Mouse (Mus musculus) hindbrain, embryonic 16.5 days (tissue): ENCODE measurements around the gene Chst4. TPM values are rescaled to one million over a fixed set of nuclear protein-coding genes. Genes with fewer than 3 reads are reported as not detected.

ENCODE experiments used
- ATAC-seq: fragments of 200-750 bp; cut with Nextera tagmentation; 2 replicates; pipeline ENCODE4 v1.8.0; 2017; ENCODE audit warnings: moderate TSS enrichment, moderate library complexity
- H3K27ac ChIP-seq: fragments of 300-500 bp; sonication (generic); 2 replicates; pipeline ENCODE4 v1.5.1; 2014; ENCODE audit warnings: low read depth, mild to moderate bottlenecking, control low read depth, low read length, moderate library complexity
- H3K27me3 ChIP-seq: fragments of 300-500 bp; sonication (generic); replicated peaks from 2 replicates; pipeline ENCODE4 v1.6.1; 2014; ENCODE audit warnings: low read length; ENCODE audit not compliant: control insufficient read depth, insufficient read depth
- H3K36me3 ChIP-seq: fragments of 300-500 bp; sonication (generic); 2 replicates; pipeline ENCODE4 v1.6.1; 2014; ENCODE audit warnings: mild to moderate bottlenecking, low read length, moderate library complexity, mixed read lengths; ENCODE audit not compliant: control insufficient read depth, insufficient read depth
- H3K4me1 ChIP-seq: fragments of 300-500 bp; sonication (generic); 2 replicates; pipeline ENCODE4 v1.6.1; 2014; ENCODE audit warnings: low read depth, low read length; ENCODE audit not compliant: control insufficient read depth, insufficient read depth
- H3K4me2 ChIP-seq: fragments of 300-500 bp; sonication (generic); 2 replicates; pipeline ENCODE4 v1.6.1; 2014; ENCODE audit warnings: mild to moderate bottlenecking, low read length, control low read depth, moderate library complexity
- H3K4me3 ChIP-seq: fragments of 300-500 bp; sonication (generic); 2 replicates; pipeline ENCODE4 v1.5.1; 2014; ENCODE audit warnings: mild to moderate bottlenecking, low read length, control low read depth, moderate library complexity
- H3K9ac ChIP-seq: fragments of 300-500 bp; sonication (generic); 2 replicates; pipeline ENCODE4 v1.6.1; 2014; ENCODE audit warnings: low read depth, mild to moderate bottlenecking, control low read depth, low read length, moderate library complexity
- H3K9me3 ChIP-seq: fragments of 300-500 bp; sonication (generic); 2 replicates; pipeline ENCODE4 v1.6.1; 2014; ENCODE audit warnings: mild to moderate bottlenecking, low read length, moderate library complexity; ENCODE audit not compliant: control insufficient read depth
- WGBS: fragments of 180-500 bp; shearing (Covaris S2); extraction: QIAGEN DNeasy Blood & Tissue Kit; methylation state at CpG from one replicate; pipeline ENCODE4 v1.1.7; 2014; 5-methylcytosine and 5-hydroxymethylcytosine counted together
- polyA plus RNA-seq: library from polyadenylated mRNA; unstranded; fragments of >200 nt; fragmentation: Nextera tagmentation; extraction: Ambion mirVana; gene quantifications from 2 replicates; pipeline ENCODE4 v1.2.1, GENCODE M21; 2015

Gene Chst4
- polyA plus RNA-seq, 1 experiment from 2014 or later: not detected

DNA sequence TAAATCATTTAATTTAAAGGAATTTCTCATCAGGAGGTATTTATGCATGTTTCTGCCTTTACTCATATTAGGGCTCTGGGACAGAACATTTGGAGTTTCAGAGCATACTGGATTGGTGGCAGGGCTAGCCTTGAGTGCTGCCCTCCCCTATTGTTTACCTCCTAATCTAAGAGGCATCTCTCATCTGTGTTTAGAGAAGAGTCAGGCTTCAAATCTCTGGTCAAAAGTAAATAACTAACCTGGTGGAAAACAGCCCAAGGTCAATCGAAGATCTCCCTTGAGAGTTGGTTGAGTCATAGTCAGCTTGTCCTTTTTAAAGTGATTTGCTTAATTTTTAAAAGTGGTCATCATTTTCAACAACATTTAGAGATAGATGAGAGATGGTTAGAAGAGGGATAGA, 46.6 kb downstream of the Chst4 start:
- Histone ChIP-seq H3K9ac (no peak overlapping the region), H3K27ac (no peak overlapping the region), H3K4me1 (no peaks in the 10 kb centered on the region), H3K4me3 (no peak overlapping the region), H3K36me3 (no peaks in the 10 kb centered on the region), H3K4me2 (no peak overlapping the region), H3K27me3 (no peaks in the 10 kb centered on the region), H3K9me3 (no peaks in the 10 kb centered on the region)
- ATAC-seq: no peak
- WGBS: 72% methylated on average over 1 of the region's 1 CpGs

DNA sequence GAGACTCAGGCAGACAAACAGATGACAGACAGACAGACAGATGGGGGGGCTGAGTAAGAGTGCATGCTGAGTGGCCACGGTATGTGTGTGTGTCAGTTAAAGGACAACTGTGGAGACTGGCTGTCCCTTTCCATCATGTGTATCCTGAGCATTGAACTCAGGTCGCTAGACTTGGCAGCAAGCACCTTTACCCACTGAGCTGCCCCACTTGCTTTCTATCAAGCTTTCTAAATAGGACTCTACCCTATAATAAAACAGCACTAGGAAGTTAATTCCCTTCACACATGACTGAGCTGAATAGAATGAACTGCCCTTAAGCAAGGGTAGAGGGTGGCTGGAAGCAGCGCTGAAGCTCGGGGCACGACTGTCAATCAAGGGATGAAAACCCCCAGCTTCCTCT, 47.4 kb downstream of the Chst4 start:
- no peaks in the 10 kb centered on the region for H3K4me1 ChIP-seq
- no peak overlapping the region for H3K27ac ChIP-seq
- ATAC-seq: no peak
- H3K4me2 ChIP-seq: no peak overlapping the region
- no peak overlapping the region for H3K9ac ChIP-seq
- H3K9me3 ChIP-seq: no peaks in the 10 kb centered on the region
- H3K27me3 ChIP-seq: no peaks in the 10 kb centered on the region
- H3K4me3 ChIP-seq: no peak overlapping the region
- 74% methylated on average over 5 of the region's 5 CpGs for WGBS
- H3K36me3 ChIP-seq: no peaks in the 10 kb centered on the region

GRCm38 (mm10) chr8:109990224-109990623, 49.3 kb downstream of the Chst4 start, which contains the start of gene Tat:
Gene Tat, plus strand, starts transcription at chr8:109990437.
- no peaks in the 10 kb centered on the region for H3K9me3 ChIP-seq
- H3K4me3 ChIP-seq: no peak within 1 kb of the TSS
- H3K4me1 ChIP-seq: no peaks in the 10 kb centered on the region
- H3K9ac ChIP-seq: no peak within 1 kb of the TSS
- ATAC-seq: no peak
- H3K27ac ChIP-seq: no peak within 1 kb of the TSS
- no peak within 1 kb of the TSS for H3K4me2 ChIP-seq
- 85% methylated on average over 8 of the region's 8 CpGs for WGBS
- no peaks in the 10 kb centered on the region for H3K36me3 ChIP-seq
- no peaks in the 10 kb centered on the region for H3K27me3 ChIP-seq

DNA sequence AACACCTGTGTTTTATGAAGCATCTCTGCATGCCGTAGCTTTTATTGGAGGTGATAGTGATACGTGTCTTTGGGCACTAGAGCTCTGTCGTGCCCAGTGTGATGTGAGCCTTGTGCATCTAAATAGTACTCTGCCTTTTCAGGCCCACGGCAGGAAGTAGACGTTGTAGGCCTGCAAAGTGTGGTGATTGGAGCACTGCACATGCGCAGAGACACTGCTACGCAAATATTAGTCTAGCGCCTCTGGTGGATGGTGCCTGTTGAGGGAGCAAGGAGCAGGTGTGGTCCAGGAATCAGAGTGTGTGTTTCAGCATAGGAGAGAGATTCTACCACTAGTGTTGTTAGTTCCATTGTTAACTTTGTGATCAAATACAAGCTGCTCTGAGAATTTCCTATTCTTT, 50.4 kb downstream of the Chst4 start:
- H3K9ac ChIP-seq: no peak overlapping the region
- no peaks in the 10 kb centered on the region for H3K27me3 ChIP-seq
- H3K4me2 ChIP-seq: no peak overlapping the region
- WGBS: 93% methylated on average over 8 of the region's 8 CpGs
- H3K4me3 ChIP-seq: no peak overlapping the region
- ATAC-seq: no peak
- H3K9me3 ChIP-seq: no peaks in the 10 kb centered on the region
- H3K27ac ChIP-seq: no peak overlapping the region
- H3K4me1 ChIP-seq: peaks cover 4% of the 10 kb centered on the region
- H3K36me3 ChIP-seq: no peaks in the 10 kb centered on the region

DNA sequence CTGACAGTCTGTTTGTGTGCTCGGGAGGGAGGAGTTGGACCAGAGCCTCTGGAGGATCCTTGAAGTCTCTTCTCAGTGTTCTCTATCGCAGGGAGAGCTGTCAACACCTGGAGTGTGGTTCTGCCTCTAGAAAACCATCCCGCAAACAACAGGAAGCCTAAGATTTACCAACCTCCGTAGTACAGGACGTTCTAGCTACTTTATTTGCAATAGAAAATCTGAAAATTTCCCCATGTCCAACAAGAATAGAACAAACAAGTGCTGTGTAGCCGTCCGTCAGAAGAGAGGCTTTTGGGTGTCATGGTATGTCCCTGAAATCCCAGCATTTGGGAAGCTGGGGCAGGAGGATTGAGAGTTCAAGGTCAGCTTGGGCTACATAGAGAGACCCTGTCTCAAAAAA, 51.8 kb downstream of the Chst4 start:
- Histone ChIP-seq H3K4me2 (no peak overlapping the region), H3K27ac (no peak overlapping the region), H3K9me3 (no peaks in the 10 kb centered on the region), H3K4me1 (peaks cover 11% of the 10 kb centered on the region), H3K36me3 (no peaks in the 10 kb centered on the region), H3K27me3 (no peaks in the 10 kb centered on the region), H3K9ac (no peak overlapping the region), H3K4me3 (no peak overlapping the region)
- WGBS: 78% methylated on average over 7 of the region's 7 CpGs
- no peak for ATAC-seq

GRCm38 (mm10) chr8:109986384-109986783, 53.2 kb downstream of the Chst4 start:
- no peaks in the 10 kb centered on the region for H3K9me3 ChIP-seq
- H3K27ac ChIP-seq: no peak overlapping the region
- H3K36me3 ChIP-seq: no peaks in the 10 kb centered on the region
- H3K4me3 ChIP-seq: no peak overlapping the region
- H3K9ac ChIP-seq: no peak overlapping the region
- peaks cover 11% of the 10 kb centered on the region for H3K4me1 ChIP-seq
- H3K27me3 ChIP-seq: no peaks in the 10 kb centered on the region
- no peak for ATAC-seq
- 64% methylated on average over 7 of the region's 7 CpGs for WGBS
- no peak overlapping the region for H3K4me2 ChIP-seq

GRCm38 (mm10) chr8:109983944-109984343, 55.6 kb downstream of the Chst4 start:
- Histone ChIP-seq H3K36me3 (no peaks in the 10 kb centered on the region), H3K27me3 (no peaks in the 10 kb centered on the region), H3K9me3 (no peaks in the 10 kb centered on the region), H3K4me1 (peaks cover 11% of the 10 kb centered on the region), H3K4me2 (no peak overlapping the region; the same call in 1 of the 2 replicates), H3K9ac (no peak overlapping the region), H3K4me3 (no peak overlapping the region), H3K27ac (peak overlapping the region; percentile 44)
- WGBS: 17% methylated on average over 5 of the region's 5 CpGs
- ATAC-seq: peak; percentile 56; the same call in 1 of the 2 replicates

DNA sequence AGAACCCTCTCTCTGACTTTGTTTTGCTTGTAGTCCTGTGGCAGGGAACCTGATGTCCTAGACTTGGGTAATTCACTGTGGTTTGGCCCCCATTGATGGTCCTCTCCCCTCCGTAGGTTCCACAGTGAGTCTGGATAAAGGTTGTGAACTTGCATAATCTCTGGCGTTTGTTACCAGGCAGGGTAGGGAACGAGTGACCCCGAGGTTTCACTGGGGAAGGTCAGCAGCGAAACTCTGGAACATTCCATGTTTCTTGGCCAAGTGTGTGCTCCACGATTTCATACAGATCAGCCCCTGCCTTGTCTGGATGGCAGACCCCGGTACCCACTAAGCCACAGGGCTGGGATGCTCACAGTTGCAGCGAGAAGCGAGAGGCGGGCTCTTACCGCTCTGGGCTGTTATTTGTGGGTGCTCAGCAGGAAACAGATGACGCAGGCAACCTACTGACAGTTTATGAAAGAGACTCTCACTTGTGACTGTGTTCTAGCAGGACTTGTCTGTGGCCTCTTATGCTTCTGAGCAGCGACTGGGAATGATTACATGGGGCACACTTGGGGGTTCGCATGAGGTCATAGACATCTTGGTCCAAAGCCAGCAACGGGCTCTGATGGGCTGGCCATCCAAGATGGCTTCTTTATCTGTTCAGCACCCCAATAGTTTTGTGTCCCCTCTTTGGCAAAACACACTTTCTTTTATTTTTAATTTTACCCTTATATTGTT, 57.0 kb downstream of the Chst4 start:
- H3K4me2 ChIP-seq: no peak overlapping the region
- 62% methylated on average over 15 of the region's 15 CpGs for WGBS
- H3K4me1 ChIP-seq: peaks cover 11% of the 10 kb centered on the region
- H3K9me3 ChIP-seq: no peaks in the 10 kb centered on the region
- no peak overlapping the region for H3K9ac ChIP-seq
- no peak for ATAC-seq
- H3K36me3 ChIP-seq: no peaks in the 10 kb centered on the region
- no peak overlapping the region for H3K4me3 ChIP-seq
- no peak overlapping the region for H3K27ac ChIP-seq
- no peaks in the 10 kb centered on the region for H3K27me3 ChIP-seq

DNA sequence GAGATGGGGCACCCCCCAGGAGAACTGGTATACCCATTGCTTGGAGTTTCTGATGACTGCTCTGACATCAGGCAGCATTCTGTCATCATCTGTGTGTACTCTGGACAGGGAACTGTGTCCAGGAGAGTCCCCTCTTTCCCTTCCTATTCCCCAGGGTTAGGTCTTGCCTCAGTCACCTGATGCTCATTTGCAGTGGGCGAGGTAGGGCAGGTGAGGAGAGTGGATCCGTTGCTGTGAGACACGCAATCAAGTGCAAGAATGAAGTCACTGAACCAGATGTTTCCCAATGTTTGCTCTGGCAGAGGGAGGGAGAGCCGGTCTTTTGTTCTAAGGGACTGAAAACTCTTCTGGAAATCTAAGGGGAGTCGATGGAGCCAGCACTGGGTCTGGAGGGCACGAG, 60.2 kb downstream of the Chst4 start:
- no peak overlapping the region for H3K4me3 ChIP-seq
- H3K4me1 ChIP-seq: peaks cover 8% of the 10 kb centered on the region
- H3K27ac ChIP-seq: no peak overlapping the region
- 84% methylated on average over 6 of the region's 6 CpGs for WGBS
- no peak overlapping the region for H3K9ac ChIP-seq
- H3K27me3 ChIP-seq: no peaks in the 10 kb centered on the region
- no peak for ATAC-seq
- H3K9me3 ChIP-seq: peaks cover 9% of the 10 kb centered on the region
- H3K36me3 ChIP-seq: no peaks in the 10 kb centered on the region
- H3K4me2 ChIP-seq: no peak overlapping the region
